Mouse (Mus musculus) B cell, adult 62 days (primary cell): ENCODE data around the gene Fam117b. TPM values are rescaled to one million over a fixed set of nuclear protein-coding genes. Genes with fewer than 3 reads are reported as not detected.

ENCODE experiments used
- total RNA-seq: library from RNA; stranded (reverse); gene quantifications from 4 replicates; pipeline ENCODE4 v1.2.4, GENCODE M21; 2023

The Fam117b gene
- total RNA-seq, result 52.8 to 65.3 TPM (median 55.8 TPM) in 4 replicates

DNA sequence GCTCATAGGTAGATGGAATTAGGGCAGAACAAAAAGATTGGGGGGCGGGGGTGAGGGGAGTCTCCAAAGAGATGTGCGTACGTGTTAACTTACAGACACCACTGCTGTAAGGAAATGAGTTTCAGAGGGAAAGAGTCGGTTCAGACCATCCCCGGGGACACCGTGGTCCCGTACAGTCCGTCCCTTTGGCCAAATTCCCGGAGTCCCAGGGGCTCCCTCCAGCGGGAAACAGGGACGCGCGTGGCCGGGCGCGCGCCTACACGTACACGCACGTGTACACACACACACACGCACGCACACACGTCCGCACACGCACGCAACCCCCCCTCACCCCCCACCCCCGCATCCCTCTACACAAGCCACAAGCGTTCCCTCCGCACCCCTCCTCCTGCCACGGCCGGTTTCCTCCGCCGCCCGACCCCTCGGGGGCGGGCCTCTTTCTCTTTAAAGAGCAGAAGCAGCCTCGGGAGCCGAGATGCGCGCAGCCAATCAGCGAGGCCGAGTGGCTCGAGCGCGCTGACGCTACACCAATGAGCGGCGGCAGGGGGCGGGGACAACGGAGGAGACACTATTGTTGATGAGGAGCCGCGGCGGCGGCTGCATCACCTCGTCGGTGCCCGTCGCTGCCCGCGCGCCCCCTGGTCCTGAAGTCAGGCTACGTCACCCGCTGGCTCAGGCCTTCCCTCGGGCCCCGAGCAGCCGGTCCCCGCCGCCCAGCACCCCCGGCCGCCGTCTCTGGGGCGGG is at the start of gene Fam117b:
Fam117b (plus strand) TSS at position 594 of the 745 bp plus-strand sequence.

Other genes starting within 250 kb of the Fam117b start
- 85.2 to 88.0 TPM (median 85.9 TPM) in 4 replicates for gene Sumo1, start 242.2 kb upstream of the Fam117b start, total RNA-seq
- gene Nop58, start 228.0 kb upstream of the Fam117b start, total RNA-seq, result 152 to 177 TPM (median 154 TPM) in 4 replicates
- gene Bmpr2, start 149.6 kb upstream of the Fam117b start, total RNA-seq, result 0.77 to 2.4 TPM (median 1.9 TPM) in 4 replicates
- 0.21 to 1.7 TPM (median 0.76 TPM) in 4 replicates for gene Ica1l, start 130.2 kb downstream of the Fam117b start, total RNA-seq
- gene Carf, start 185.2 kb downstream of the Fam117b start, total RNA-seq, result 10.6 to 16.6 TPM (median 13.3 TPM) in 4 replicates
- 20.0 to 23.7 TPM (median 23.4 TPM) in 4 replicates for gene Wdr12, start 185.6 kb downstream of the Fam117b start, total RNA-seq